Mouse (Mus musculus): ENCODE data around the gene Srxn1.

GRCm38 (mm10) chr2:152094856-152095545 is 10.3 kb upstream of the Srxn1 start:
- TF ChIP-seq CTCF (IDR thresholded peaks at IDR 0.05; ENCODE audit: low read depth) = no peak
- TF ChIP-seq EP300 (IDR thresholded peaks at IDR 0.05; ENCODE audit: low read depth) = no peak
